Mouse (Mus musculus) natural killer cell, adult 2 months (primary cell): ENCODE data around the gene Mpp3.

Experiments
- DNase-seq, 2 experiments: peaks; one replicate each; pipeline ENCODE4 v3.0.0; 2022; ENCODE audit warnings: low spot score in 2 of 2

Mpp3 gene

DNA sequence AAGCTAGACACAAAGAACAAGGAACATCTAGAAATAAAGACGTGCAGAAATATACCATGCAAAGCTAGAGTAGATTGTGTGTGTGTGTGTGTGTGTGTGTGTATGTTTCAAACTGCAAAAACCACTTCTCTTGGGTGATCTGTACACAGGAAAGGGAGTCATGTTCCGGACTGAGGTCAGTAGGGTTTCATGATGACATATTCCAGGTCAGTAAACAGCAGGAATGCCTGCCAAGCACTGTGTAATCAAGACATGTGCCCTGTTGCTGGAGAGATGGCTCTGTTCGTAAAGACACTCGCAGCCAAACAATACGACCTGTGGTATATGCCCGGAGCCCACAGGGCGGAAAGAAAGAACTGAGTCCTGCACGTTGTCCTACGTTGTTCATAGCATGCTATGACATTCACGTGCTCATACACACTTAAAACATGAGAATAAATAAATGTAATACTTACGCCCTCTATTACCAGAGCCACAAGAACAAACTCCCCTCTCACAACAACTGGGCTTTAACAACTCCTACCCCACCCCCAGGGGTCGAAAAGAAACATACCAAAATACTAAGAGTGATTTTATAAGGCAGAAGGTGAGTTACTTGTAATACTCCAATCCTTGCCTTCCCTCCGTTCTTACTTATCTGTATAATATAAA lies 11.4 kb upstream of the Mpp3 start:
- DNase-seq = no peak

DNA sequence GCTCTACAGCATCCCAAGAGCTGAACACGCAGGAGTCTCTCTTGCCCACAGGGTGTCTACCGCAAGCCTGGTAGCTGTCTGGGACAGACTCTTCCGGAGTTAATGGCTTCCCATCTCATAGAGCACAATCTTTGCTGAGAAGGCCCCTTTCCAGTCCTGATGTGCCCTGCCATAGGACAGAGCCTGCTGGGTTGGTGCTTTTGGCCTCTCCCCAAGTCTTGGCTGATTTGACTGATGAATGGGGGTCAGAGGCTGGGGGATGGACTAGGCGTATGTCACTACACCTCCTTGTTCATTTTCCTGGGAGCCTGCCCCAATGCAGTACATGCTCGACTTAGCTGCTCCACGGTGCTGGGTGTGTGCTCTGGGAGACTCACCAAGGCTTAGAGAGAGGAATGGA lies 9.5 kb upstream of the Mpp3 start:
- no peak for DNase-seq

DNA sequence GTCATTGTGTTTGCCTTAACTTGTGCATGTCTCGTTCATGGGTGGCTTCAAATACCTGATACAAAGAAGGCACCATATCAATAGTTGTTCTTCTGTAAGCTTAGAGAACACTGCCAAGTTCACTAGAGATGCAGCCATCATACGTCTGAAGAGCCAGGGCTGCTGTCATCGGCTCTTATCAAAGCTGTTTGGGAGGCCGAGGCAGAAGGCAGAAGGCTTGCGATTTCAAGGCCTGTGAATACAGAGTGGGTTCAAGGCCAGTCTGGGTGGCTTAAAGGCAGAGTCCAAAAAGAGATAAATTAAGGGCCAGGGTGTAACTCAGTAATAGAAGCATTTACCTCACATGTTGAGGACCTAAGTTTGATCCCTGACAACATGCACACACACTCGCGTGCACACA lies 8.1 kb upstream of the Mpp3 start:
- DNase-seq = no peak

DNA sequence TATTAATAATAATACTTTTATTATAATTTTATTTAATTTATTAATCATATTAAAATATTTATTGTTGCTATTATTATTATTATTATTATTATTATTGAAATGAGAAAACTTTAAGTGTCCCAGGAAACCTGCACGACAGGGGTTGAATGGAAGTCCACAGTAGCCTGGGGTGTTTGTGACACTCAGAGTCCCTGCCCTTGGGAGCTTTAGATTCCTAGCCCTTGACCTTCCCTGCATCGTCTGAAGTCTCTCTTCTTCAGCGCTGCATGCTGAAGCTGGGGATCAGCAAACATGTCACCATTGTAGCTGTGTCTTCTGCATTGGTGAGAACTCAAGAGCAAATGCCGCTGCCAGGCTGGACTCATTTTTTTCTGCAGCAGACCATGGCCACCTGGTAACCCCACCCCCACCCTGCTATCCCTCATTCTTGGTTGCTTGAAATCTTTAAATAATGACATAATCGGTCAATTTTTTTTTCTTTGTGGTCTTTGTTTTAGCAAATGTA lies 7.2 kb upstream of the Mpp3 start:
- no peak for DNase-seq

DNA sequence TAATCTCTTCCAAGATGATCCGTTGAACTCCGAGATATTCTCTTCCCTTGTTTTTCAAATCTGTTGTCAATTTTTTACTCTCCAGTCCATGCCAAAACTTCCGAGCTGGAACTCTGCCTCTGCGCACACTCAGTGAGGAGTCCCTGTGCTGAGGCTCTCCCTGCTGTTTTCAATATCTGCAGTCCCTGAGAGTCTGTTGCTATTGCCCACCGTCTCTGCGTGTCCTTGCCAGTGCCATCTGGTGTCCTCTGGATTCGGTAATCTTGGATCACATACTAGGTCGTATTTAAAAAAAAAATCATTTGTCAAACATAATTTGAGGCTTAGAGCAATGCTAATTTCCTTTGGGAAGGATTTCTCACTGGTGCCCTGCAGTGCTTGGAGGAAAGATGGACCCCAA lies 6.6 kb upstream of the Mpp3 start:
- no peak for DNase-seq

DNA sequence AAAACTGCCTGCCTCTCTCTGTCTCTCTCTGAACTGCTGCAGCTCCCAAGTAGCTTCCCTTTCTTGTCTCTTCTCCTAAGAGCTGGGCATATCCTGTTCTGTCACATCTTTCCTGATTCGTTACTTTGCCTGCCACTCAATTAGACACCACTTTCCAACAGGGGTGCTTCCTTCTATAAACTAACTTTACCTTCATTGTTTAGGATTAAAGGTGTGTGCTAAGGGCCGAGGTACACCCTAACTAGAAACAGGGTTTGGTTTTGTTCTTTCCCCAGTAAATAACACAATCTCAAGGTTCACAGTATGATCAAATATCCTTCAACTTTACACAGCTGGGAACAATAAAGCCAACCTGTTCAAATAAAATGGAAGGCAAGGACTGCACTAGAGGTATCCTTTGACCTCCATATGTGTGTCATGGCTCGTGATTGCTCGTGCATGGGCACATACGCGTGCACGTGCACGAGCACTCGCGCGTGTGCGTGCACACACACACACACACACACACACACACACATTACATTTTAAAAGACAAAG lies 4.9 kb upstream of the Mpp3 start:
- no peak for DNase-seq

DNA sequence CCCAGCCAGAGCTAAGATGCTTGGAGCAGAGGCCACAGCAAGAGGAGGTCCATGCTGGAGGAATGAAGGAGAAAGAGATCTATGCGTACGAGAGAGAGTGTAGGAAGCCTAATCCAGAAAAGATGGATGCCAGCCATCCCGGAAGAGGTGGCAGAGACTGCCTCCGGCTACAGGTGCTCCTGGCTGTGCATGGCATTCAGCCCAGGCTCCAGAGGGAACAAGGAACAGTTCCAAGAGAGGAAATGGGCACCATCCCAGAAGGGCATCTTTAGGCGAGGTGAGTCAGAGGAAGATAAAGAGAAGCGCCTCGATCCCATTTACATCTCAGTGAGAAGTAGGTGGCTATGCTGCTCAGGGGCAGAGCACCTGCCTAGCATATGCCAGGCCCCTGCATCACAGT lies 2.9 kb upstream of the Mpp3 start:
- DNase-seq = no peak

DNA sequence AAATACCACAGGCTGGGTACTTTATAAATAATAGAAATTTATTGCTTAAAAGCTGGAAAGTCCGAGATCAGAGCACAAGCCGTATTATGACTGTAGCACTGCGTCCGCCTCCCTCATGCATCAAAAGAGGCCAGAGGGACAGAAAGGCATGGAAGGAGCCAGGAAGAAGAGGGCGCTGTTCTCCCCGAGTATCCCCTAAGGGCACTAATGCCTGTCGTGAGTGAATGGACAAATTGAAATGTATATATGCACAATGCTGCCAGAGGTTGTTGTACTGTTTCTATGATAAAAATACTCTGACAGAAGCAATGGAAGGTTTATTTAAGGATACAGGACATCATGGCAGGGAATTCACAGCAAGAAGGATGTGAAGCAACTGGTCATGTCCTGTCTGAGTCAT lies 1.7 kb upstream of the Mpp3 start:
- no peak for DNase-seq

DNA sequence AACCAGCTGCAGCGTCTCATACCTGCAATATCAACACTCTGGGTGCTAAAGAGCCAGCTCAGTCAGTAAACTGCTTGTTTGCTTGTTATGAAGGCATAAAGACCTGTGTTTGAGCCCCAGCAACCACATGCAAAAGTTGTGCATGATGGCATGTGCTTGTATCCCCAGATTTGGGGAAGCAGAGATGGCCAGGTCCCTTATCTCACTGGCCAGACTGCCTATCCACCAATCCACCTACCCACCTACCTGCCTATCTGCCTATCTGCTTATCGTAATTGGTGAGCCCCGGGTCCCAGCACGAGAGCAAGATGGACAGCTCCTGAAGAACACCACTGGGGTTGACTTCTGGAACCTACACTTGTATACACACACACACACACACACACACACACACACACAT lies 1.0 kb upstream of the Mpp3 start:
- no peak for DNase-seq

DNA sequence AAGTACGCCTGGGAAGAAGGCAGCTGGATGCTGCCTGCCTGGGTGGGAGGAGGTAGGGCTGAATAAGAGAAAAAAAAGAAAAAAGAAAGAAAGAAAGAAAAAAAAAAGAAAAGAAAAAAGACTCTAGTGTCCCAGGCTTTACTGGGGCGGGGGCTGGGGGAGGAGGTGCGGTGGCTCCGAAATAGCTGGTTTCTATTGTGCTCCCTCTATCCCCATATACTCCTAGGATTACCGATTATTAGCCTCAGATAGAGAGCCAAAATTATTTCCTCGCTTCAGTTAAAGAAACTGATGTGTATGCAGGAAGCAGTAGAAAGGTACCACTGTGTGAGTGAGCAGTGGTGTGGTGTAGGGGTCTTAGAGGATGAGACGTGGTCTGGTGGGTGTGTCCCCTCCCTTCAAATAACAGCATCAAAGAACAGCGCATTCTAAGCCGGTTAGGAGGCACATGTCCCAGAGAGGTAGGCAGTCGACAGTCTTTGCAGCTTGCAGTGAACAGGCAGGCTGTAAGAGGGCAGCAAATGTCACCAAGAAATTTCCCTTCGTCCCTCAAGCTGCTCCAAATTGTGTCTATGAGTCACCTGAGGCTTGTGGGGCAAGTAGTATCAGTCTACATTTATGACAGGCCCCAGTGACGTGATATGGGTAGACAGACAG lies 772 bp downstream of the Mpp3 start:
- no peak for DNase-seq

DNA sequence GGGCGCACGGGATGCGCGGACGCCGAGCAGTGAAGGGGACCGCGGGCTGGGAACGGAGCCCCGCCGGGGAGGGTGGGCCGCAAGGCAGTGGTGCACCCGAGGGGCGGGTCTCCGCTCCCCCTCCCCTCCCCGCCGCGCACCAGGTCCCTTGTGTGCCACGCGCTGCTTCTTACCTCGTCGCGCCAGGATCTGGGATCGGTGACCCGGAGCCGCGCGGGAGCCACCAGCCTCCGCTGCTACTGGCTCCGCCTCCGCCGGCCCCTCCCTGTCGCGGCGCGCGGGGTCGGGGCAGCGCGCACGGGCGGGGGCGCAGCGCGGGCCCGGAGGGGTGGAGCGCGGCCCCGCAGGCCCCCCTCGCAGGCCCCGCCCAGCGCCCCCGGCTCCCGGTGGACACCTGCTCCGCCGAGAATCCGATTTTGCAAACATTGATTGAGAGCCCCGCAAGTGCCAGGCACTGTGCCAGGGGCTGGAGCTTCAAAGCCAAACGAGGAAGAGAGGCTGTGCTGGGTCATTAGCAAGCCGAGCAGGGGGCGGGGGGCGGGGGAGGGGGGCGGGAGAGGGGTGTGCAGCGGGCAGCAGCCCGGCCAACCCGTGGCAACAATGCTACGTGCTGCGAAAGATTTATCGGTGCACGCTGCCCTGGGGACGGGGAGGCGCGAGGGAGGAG lies 1.4 kb downstream of the Mpp3 start:
- DNase-seq = no peak

DNA sequence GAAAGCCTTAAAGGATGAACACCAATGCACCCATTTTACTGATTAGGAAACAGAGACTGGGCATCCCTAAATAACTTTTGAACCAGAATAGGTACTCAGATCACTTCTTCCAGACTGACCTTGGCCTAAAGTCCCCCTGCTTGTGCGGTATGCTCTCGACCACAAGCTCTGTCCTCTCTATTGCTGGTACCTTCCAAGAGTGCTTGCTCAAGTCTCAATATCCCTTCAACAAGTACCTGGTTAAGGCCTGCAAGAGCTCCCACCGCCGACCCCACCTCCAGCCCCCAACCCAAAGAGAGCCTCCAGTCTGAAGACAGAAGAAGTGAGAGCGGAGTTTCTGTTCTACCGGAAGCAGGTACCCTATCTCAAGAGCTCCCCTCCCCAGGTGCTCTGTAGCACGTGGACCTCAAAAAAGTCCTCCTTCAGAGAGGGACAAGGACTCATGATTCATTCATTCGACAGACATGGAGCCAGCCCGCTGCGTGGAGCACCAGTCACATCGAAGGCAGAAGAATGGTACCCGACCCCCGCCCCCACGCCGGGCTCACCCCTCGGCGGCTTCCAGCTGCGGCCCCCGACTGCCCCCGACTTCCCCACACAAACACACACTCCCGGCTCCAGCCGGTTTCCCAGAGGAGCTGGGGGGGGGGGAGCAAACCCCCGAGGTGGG lies 2.1 kb downstream of the Mpp3 start:
- DNase-seq = no peak

DNA sequence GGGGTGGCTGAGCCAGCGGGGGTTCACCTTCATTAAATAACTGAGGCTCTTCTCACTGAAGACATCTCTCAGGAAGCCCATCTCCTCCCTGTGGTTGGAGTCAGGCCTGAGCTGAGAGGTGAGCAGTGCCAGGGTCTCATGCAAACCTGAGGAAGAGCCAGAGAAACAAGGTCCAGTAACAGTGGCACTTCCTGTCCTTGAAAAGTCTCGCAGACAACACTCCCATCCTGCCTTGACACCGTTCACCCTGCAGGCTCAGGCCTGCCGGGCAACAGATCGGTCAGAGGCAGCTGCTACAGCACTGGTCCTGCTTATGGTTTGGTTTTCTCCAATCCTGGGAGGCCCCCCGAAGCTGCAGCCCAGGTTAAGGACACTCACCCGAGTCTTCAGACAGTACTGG lies 2.9 kb downstream of the Mpp3 start:
- DNase-seq = no peak

DNA sequence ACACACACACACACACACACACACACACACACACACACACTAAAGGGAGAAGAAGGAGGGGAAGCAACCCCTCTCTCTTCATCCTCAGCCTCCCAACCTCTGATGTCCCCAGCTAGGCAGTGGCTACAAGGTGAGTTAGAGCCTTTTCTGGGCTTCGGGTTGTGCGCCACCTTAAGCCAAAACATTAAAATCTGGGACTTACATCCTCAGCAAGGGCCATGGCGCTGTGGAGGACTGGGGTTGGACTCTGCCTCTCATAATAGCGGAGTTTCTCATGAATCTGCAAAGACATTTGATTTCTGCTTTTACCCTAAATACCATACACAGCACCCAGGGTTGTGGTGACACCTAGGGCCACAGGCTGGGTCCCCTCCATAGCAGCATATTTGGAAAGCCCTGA lies 3.4 kb downstream of the Mpp3 start:
- DNase-seq = no peak

DNA sequence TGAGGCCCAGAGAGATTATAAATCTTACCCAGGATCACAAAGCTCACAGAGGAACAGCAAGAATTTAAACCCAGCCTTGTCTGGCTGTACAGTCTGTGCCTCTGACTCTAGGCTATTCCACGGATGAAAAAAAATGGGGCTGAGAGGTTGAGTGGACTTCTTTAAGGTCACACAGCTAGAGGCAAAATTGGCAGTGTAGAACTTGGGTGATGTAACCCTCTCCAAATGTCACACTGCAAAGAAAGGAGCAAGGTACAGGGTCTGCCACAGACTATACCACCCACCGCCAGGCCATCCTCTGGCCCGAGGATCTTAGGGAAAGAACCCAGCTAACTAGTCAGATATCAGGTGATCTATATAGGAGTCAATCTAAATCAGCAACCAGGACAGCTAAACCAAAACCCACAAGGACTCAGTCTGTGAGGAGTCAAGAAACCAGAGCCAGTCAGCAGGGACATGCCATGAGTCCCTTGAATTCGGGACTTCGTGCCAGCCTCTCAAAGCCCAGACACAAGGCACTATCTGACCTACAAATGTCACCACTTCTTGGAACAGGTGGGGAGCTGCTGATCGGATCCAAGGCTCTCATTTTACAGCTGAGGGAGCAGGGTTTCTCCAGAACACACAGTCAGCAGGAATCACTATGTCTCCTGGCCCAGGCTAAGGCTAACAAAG lies 4.0 kb downstream of the Mpp3 start:
- no peak for DNase-seq

DNA sequence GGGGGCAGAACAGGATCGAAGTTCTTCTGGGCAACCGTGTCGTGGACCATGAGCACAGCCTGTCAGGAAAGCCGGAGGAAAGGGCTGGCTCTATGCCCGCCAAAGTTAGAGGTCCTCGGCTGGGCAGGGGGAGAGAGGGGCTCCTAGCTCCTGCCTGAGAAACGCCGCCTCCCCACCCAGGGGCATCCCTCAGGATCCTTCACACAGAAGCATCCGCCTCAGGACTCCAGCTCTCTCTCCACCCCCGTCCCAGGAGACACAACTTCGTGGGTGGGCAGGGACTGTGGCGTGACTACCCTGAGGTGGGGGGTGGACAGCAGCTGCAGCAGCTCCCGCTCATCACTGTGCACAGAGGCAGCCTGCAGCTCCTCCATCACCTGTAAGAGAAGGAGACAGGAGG lies 4.9 kb downstream of the Mpp3 start:
- DNase-seq = no peak

DNA sequence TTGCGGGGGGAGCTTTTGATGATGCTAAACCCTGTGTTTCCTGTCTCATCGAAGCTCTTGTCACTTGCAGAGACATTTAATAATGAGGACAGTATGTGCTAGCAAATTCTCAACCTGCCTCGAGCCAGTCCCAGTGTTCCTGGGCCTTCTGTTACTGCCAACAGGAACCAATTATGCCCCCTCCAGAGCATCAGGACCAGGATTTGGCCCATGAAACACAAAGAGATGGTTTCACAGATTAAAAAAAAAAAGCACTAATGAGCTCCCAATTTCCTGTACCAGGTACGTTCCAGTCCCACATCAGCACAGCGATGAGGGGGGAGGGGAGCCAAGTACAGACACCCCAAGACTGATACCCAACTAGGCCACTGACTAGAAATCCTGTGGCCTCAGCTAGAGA lies 7.1 kb downstream of the Mpp3 start:
- DNase-seq = no peak

DNA sequence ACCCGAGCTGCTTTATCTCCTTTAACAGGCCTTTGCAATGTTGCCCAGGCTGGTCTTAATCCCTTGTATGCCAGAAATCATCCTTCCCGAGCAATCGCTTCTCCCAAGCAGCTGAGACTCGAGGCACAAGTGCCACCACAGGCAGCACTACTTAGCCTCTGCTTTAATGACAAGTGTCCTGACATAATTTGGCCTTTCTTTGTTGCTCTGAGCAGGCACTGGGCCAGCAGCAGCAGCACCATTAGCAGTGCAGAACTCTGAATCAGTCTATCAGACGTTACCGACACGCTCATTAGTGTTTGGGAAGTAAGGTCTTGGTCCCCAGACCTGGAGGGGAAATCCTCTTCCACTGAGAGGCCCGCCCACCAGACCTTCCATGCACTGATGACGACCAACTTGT lies 8.5 kb downstream of the Mpp3 start:
- DNase-seq = no peak

DNA sequence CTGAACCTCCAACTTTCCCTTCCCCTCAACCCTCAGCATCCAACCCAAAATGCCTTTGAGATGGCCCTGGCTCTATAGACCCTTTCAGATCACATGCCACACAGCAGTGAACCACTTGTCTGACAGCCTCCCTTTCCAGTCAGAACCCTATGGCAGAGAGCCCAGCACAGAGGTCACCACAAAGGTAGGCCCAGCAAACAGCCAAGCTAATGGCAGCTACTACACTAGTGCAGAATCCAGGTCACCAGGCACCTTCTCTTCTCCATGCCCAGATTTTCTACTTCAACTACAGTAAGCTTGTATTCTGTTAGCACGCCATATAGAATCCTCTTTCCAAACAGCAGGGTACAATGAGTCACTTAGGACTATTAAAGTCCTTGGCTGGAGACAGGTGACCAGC lies 12.1 kb downstream of the Mpp3 start:
- DNase-seq = no peak

DNA sequence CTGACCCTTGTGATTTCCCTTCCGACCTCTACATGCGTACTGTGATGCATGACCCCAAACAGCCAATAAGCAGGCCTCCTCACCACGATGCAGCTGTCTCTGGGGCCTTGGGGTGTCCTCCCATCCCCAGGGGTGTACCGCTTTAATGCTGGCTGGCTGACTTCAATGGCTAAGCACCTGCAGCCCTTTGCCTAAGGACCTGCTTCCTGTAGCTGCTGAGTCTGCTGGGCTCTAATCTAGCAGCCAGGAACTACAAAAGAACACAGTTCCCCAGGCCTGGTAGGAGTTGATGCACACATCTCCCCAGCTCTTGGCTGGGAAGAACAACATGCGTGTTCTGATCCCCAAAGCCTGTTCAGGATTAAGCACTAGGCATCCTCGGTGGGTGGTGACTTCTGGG lies 12.8 kb downstream of the Mpp3 start:
- no peak for DNase-seq

DNA sequence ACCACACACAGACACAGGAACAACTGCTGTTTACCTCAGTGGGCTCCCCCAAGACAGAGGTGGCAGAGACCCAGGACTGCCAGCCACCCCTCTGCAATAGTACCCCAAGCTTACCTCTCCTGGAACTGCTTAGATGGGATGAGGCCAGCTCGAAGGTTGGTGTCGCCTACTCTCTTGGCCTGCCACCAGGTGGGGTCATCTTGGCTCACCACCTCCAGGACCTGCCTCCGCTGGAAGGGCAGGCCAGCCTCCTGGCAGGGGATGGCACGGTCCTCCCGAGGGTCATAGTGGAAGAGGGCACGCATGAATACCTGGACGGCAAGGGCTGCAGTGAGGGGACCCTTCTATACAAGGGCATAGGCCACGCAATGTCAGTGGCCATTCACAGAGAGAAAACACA lies 15.1 kb downstream of the Mpp3 start:
- no peak for DNase-seq

DNA sequence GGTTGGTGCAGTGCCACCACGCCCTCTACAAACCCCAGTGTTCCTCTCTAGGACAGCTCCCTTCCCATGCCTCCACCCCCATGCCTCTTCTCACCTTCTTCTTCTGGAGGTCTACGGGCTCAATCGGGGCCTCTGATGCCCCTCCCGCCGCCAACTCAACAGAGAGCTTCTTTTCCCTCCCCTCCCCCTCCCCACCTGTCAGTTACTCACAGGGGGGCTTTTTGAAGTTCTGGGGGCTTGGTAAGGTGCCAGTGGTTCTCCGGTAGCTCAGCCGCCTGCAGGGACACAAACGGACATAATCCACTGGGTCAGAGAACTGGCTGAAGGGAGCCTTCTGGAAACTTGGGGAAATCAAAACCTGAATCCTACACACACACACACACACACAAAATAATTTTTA lies 16.8 kb downstream of the Mpp3 start:
- no peak for DNase-seq
